34 mouse cellular contexts compared by ENCODE assay signal in genomic region chr2:33931161-33931560, GRCm38 (mm10).
"Had no signal": no experiment of that assay in that cellular context is flagged by ENCODE, and none has a peak within 500 bp of the region (broad histone marks: within the 10 kb centered on the region; RNA-seq: fewer than 3 reads in every experiment).

No protein-coding gene starts in this region.

- ATAC-seq: hindbrain, embryonic 16.5 days; hindbrain, postnatal 0 days; inflammation-experienced regulatory T-cells, adult 6 months; intestine, embryonic 15.5 days; intestine, embryonic 16.5 days; intestine, postnatal 0 days had no signal

- H3K9ac ChIP-seq: heart, embryonic 12.5 days; heart, embryonic 13.5 days; heart, embryonic 15.5 days; hindbrain, embryonic 13.5 days; hindbrain, embryonic 14.5 days; hindbrain, embryonic 15.5 days; intestine, embryonic 15.5 days; kidney, embryonic 15.5 days had no signal

- H3K4me2 ChIP-seq: heart, embryonic 11.5 days; heart, embryonic 12.5 days; heart, embryonic 13.5 days; heart, embryonic 15.5 days; hindbrain, embryonic 13.5 days; hindbrain, embryonic 14.5 days; hindbrain, embryonic 15.5 days; intestine, embryonic 15.5 days; kidney, embryonic 15.5 days had no signal

- H3K27ac ChIP-seq: heart, embryonic 10.5 days; heart, embryonic 13.5 days; heart, embryonic 15.5 days; hindbrain, embryonic 13.5 days; hindbrain, embryonic 14.5 days; hindbrain, embryonic 15.5 days; hindbrain, postnatal 0 days; intestine, embryonic 15.5 days; kidney, embryonic 15.5 days; kidney, postnatal 0 days; layer of hippocampus, adult 2 months; left cerebral cortex, adult 2 months had no signal

- H3K4me3 ChIP-seq: heart, embryonic 10.5 days; heart, embryonic 12.5 days; heart, embryonic 13.5 days; heart, embryonic 15.5 days; hindbrain, embryonic 13.5 days; hindbrain, embryonic 15.5 days; intestine, embryonic 15.5 days; kidney, embryonic 15.5 days; layer of hippocampus, adult 2 months; left cerebral cortex, adult 2 months had no signal

- DNase-seq: heart, postnatal 10 days; heart, postnatal 14 days; heart, postnatal 36 days; heart, postnatal 4 days; kidney, adult 11 months; kidney, adult 18-20 months; kidney, adult 2 months; kidney, adult 8-10 months; kidney, adult 9 months; kidney, postnatal 10 days; kidney, postnatal 14 days; kidney, postnatal 25 days; kidney, postnatal 36 days; kidney, postnatal 4 days; layer of hippocampus, adult 9-11 months; layer of hippocampus, postnatal 36 days had no signal

- H3K36me3 ChIP-seq: heart, embryonic 10.5 days; heart, embryonic 12.5 days; heart, embryonic 13.5 days; heart, embryonic 15.5 days; hindbrain, embryonic 13.5 days; hindbrain, embryonic 15.5 days; intestine, embryonic 15.5 days; kidney, embryonic 15.5 days had no signal

- H3K9me3 ChIP-seq: heart, embryonic 10.5 days; heart, embryonic 12.5 days; heart, embryonic 13.5 days; heart, embryonic 15.5 days; hindbrain, embryonic 13.5 days; hindbrain, embryonic 15.5 days; intestine, embryonic 15.5 days; kidney, embryonic 15.5 days had no signal

- H3K4me1 ChIP-seq: heart, embryonic 10.5 days; heart, embryonic 12.5 days; heart, embryonic 13.5 days; heart, embryonic 15.5 days; hindbrain, embryonic 15.5 days; intestine, embryonic 15.5 days had no signal

- H3K27me3 ChIP-seq: hindbrain, embryonic 13.5 days; hindbrain, embryonic 15.5 days; intestine, embryonic 15.5 days had no signal
